Mouse (Mus musculus) kidney, embryonic 14.5 days (tissue): ENCODE data around the gene Amotl1. TPM values are rescaled to one million over a fixed set of nuclear protein-coding genes. Genes with fewer than 3 reads are reported as not detected.

Experiments used
- ATAC-seq: fragments of 200-750 bp; cut with Nextera tagmentation; 2 replicates; pipeline ENCODE4 v1.8.0; 2017; ENCODE audit warnings: moderate number of reproducible peaks, mild to moderate bottlenecking, moderate TSS enrichment, moderate library complexity; ENCODE audit not compliant: low FRiP score, low TSS enrichment
- H3K27ac ChIP-seq: fragments of 300-500 bp; sonication (generic); 2 replicates; pipeline ENCODE4 v1.5.1; 2014; ENCODE audit warnings: low read depth, mild to moderate bottlenecking, low read length, moderate library complexity, mixed read lengths
- H3K27me3 ChIP-seq: fragments of 300-500 bp; sonication (generic); 2 replicates; pipeline ENCODE4 v1.6.1; 2014; ENCODE audit warnings: mild to moderate bottlenecking, low read length; ENCODE audit not compliant: control insufficient read depth, insufficient read depth
- H3K36me3 ChIP-seq: fragments of 300-500 bp; sonication (generic); 2 replicates; pipeline ENCODE4 v1.6.1; 2014; ENCODE audit warnings: low read length, mixed read lengths; ENCODE audit not compliant: control insufficient read depth, insufficient read depth
- H3K4me1 ChIP-seq: fragments of 300-500 bp; sonication (generic); 2 replicates; pipeline ENCODE4 v1.6.1; 2014; ENCODE audit warnings: low read length, mixed read lengths; ENCODE audit not compliant: control insufficient read depth, insufficient read depth
- H3K4me2 ChIP-seq: fragments of 300-500 bp; sonication (generic); replicated peaks from 2 replicates; pipeline ENCODE4 v1.6.1; 2014; ENCODE audit warnings: low read depth, mild to moderate bottlenecking, low read length
- H3K4me3 ChIP-seq: fragments of 300-500 bp; sonication (generic); 2 replicates; pipeline ENCODE4 v1.5.1; 2014; ENCODE audit warnings: mild to moderate bottlenecking, low read length
- H3K9ac ChIP-seq: fragments of 300-500 bp; sonication (generic); 2 replicates; pipeline ENCODE4 v1.6.1; 2014; ENCODE audit warnings: low read depth, mild to moderate bottlenecking, low read length, moderate library complexity
- H3K9me3 ChIP-seq: fragments of 300-500 bp; sonication (generic); 2 replicates; pipeline ENCODE4 v1.6.1; 2016; ENCODE audit warnings: low read length; ENCODE audit not compliant: control insufficient read depth
- WGBS: fragments of 180-500 bp; shearing (Covaris S2); extraction: QIAGEN DNeasy Blood & Tissue Kit; methylation state at CpG from one replicate; pipeline ENCODE4 v1.1.7; 2014; 5-methylcytosine and 5-hydroxymethylcytosine counted together
- polyA plus RNA-seq: library from polyadenylated mRNA; unstranded; fragments of >200 nt; fragmentation: Nextera tagmentation; extraction: Ambion mirVana; gene quantifications from 2 replicates; pipeline ENCODE4 v1.2.1, GENCODE M21; 2014

The Amotl1 gene
- polyA plus RNA-seq, 1 experiment from 2014 or later: 32.9 TPM

DNA sequence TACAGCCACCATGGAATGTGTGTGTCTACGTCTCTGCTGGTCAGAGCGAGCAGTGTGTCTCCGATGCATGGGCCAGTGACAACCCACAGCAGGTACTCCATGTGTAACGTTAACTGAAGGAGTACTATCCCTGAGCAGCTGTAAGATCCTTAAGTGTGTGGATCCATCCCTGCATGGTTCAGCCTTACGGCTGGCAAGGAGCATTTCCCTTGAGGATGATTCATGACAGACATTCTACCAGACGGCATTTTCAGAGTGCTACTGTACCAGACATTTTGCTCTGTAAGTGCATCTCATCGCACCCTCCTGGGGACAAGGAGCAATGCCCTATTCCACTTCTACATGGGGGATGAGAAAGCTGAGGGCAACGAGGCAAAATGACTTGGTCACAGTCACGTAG is 84.9 kb downstream of the Amotl1 start:
- WGBS: 87% methylated on average over 9 of the region's 9 CpGs
- Histone ChIP-seq H3K27ac (no peak overlapping the region), H3K4me1 (no peaks in the 10 kb centered on the region), H3K9ac (no peak overlapping the region), H3K27me3 (no peaks in the 10 kb centered on the region), H3K4me3 (no peak overlapping the region), H3K9me3 (no peaks in the 10 kb centered on the region), H3K36me3 (peaks cover 92% of the 10 kb centered on the region), H3K4me2 (no peak overlapping the region)
- ATAC-seq: no peak

DNA sequence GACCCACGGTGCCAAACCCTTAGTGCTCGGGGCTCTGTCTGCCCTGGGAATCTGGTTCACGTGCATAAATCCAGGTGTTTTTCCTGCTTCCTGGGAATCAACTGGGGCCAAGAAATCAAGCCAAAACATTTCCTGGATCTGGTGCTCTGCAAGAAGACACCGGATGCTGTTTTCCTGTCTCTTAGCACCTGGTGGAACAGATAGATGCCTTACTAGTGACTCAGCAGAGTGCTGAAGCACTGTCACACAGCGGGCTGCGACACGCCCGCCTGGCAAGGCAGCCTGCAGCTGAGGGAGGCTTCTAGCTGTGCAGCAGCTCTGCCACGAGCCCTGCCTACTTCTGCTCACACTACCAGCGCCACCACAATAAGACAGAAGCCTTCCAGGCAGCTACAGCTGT is 85.4 kb downstream of the Amotl1 start:
- Histone ChIP-seq H3K4me2 (no peak overlapping the region), H3K27ac (no peak overlapping the region), H3K9ac (no peak overlapping the region), H3K9me3 (no peaks in the 10 kb centered on the region), H3K4me1 (no peaks in the 10 kb centered on the region), H3K4me3 (no peak overlapping the region), H3K36me3 (peaks cover 91% of the 10 kb centered on the region), H3K27me3 (no peaks in the 10 kb centered on the region)
- no peak for ATAC-seq
- WGBS: 76% methylated on average over 10 of the region's 10 CpGs

DNA sequence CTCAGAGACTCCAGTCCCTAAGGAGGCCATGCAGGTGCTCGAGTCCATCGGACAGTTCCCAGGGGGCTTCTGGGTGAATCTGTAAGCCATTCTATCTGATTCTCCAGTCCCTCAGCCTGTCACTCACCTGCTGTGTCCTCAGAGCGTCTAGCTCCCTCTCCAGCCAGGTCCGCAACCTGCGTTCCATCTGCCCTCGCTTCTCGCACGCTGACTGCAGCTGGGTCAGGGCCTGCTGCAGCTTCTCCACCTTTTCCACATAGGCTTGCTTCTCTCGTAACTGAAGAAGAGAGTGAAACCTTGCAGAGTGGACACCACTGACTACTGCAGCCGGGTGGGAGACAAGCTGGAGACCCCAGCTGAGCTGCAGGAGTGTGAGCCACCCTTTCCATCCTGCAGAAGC is 86.5 kb downstream of the Amotl1 start:
- no peaks in the 10 kb centered on the region for H3K9me3 ChIP-seq
- H3K36me3 ChIP-seq: peaks cover 91% of the 10 kb centered on the region
- no peak overlapping the region for H3K4me3 ChIP-seq
- H3K4me2 ChIP-seq: no peak overlapping the region
- H3K9ac ChIP-seq: no peak overlapping the region
- no peaks in the 10 kb centered on the region for H3K27me3 ChIP-seq
- H3K4me1 ChIP-seq: no peaks in the 10 kb centered on the region
- 93% methylated on average over 10 of the region's 10 CpGs for WGBS
- no peak for ATAC-seq
- H3K27ac ChIP-seq: no peak overlapping the region

DNA sequence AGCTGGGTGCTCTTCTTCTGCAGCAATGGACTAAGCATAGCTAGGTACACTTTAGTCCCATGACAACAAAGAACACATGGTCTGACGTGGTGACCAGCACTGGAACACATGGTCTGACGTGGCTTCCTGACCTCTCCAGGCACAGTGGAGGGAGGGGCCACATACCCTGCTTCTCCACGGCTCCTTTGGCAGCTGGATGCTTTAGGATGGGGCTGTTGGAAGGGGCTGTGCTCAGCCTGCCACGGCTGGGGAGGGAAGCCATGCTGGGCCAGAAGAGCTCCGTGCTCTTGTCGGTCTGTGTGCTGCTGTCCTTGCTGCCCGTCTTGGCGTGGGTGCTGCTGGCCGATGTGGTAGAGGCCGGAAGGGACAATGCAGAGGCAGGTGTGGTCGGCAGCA is 96.5 kb downstream of the Amotl1 start:
- H3K27me3 ChIP-seq: no peaks in the 10 kb centered on the region
- H3K27ac ChIP-seq: no peak overlapping the region
- no peak for ATAC-seq

DNA sequence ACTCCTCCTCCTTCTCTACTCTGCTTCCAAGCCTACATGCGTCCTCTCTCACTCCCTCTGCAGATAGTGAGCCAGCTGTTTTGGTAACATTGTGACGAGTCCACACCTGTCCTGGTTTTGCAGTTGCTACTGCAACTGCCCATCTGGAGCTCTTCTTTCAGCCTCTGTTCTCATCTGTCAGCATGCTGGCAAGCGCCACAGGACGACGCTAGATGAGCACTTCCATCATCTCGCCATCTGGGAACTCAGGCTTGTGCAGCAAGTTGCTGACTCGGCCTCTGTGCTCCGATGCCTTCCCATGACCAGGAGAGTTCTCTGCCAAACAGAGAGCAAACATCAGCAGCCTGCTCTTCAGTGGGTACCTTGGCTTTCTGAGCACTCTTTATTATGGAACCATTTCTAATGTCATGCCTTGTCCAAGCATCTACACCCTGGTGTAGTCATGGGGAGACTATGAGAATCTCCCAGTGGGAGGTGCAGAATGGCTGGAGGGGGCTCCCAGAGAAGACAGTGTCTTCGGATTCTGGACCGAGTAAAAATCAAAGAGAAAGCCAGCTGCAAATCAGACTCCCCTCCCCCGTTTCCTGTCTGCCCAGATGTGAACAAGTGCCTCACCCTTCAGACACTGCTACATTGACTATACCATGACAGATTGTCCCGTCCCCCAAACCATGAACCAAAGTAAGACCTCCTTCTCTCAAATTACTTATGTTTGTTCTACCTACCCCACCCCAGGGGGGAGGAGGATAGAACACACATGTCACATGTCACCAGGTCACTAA is 97.1 kb downstream of the Amotl1 start:
- no peak for ATAC-seq
- H3K27me3 ChIP-seq: no peaks in the 10 kb centered on the region
- H3K9ac ChIP-seq: no peak overlapping the region
- no peaks in the 10 kb centered on the region for H3K4me1 ChIP-seq
- no peak overlapping the region for H3K27ac ChIP-seq
- H3K4me2 ChIP-seq: no peak overlapping the region
- no peak overlapping the region for H3K4me3 ChIP-seq
- peaks cover 77% of the 10 kb centered on the region for H3K36me3 ChIP-seq
- H3K9me3 ChIP-seq: no peaks in the 10 kb centered on the region
- WGBS: 74% methylated on average over 12 of the region's 12 CpGs

More for the DNA sequence above, 96.5 kb downstream of the Amotl1 start:
- no peaks in the 10 kb centered on the region for H3K9me3 ChIP-seq
- 72% methylated on average over 11 of the region's 11 CpGs for WGBS
- no peak overlapping the region for H3K4me3 ChIP-seq
- H3K4me1 ChIP-seq: no peaks in the 10 kb centered on the region
- H3K36me3 ChIP-seq: peaks cover 77% of the 10 kb centered on the region
- no peak overlapping the region for H3K4me2 ChIP-seq
- no peak overlapping the region for H3K9ac ChIP-seq

DNA sequence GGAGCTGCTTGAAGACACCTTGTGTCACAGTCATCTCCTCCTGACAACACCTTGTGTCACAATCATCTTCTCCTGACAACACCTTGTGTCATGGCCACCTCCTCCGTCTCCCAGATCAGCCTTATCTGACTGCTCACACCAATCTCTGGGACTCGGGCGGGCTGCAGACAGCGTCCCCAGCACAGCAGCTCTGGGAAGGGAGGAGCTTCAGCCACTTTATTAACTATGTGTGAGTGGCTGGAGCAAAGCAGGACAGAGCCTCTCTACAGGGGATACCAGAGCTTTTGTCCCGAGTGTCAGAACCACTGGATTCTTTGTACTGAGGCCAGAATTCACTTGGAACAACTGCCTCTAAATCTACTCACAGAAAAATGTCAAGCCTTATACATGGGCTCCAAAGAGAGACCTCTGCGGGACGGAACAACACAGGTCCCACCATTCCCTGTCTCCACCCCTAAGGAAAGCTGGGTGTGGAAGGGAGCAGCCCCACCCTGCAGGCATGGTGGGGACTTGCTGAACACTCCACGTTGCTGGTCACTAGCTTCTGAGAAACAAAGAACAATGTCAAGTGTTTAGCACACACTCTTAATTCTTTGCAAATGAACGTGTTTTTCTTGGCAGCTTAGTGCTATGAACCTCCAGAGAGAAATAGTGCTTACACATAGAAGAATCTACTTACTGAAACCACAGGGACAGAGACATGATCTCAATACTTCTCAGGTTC is 100.7 kb downstream of the Amotl1 start:
- no peak overlapping the region for H3K27ac ChIP-seq

DNA sequence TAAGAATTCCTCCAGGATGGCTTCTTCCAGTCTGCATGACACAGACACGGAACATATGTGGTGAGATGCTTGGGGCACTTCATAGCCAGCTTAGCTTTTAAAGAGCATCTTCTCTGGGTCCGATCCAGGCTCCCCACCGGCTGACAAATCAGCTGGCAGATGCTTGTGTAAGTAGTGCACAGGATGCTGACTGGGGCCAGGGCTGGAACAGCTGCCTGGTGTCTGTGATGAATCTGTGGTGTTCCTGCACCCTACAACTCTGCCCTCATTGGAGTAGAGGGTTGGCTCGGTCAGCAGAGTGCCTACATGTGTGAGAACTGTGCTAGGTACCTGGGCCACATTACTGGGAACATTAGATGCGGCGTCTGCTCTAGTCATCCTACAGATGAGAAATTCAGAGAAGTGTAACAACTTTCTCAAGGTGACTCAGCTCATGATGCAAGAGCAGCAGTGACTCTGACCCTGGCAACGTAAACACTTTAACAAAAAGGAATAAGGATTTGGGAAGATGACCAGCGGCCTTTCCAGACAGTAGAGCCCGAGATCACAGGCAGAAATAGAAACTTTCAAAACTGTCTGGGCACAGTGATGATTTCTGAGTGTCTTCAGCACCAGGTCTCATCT is 109.9 kb downstream of the Amotl1 start:
- no peak overlapping the region for H3K27ac ChIP-seq

More for the DNA sequence above, 100.7 kb downstream of the Amotl1 start:
- H3K4me3 ChIP-seq: no peak overlapping the region
- no peak overlapping the region for H3K9ac ChIP-seq
- no peaks in the 10 kb centered on the region for H3K9me3 ChIP-seq
- no peaks in the 10 kb centered on the region for H3K4me1 ChIP-seq
- H3K27me3 ChIP-seq: no peaks in the 10 kb centered on the region
- peaks cover 70% of the 10 kb centered on the region for H3K36me3 ChIP-seq
- peak; percentile 54; the same call in 1 of the 2 replicates for ATAC-seq
- WGBS: 68% methylated on average over 9 of the region's 9 CpGs
- H3K4me2 ChIP-seq: no peak overlapping the region; the same call in 1 of the 2 replicates

DNA sequence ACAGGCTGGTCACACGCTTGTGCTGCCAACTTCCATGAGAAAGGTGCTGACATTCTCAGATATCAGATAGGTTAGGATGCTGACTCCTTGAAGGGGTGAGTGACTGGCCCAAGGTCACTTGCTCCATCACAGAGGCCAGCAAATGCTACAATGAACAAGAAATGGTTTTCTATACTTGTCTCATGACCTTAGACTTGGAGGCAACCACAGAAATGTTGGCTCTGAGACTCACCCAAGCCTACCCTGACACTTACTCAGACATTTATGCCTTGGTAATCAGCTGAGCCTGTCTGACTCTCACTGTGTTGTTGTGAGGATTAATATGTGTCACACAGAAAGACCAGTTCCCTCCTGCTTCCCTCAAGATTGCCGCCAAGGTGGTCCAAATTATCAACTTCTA is 111.2 kb downstream of the Amotl1 start:
- Histone ChIP-seq H3K27me3 (no peaks in the 10 kb centered on the region), H3K36me3 (0 out of 2 replicates have a peak, but pooled peaks cover 1% of the 10 kb centered on the region), H3K9me3 (no peaks in the 10 kb centered on the region), H3K4me2 (no peak overlapping the region), H3K4me1 (no peaks in the 10 kb centered on the region), H3K27ac (no peak overlapping the region), H3K9ac (no peak overlapping the region), H3K4me3 (no peak overlapping the region)
- WGBS: 91% methylated on average over 2 of the region's 2 CpGs
- ATAC-seq: no peak

More for the DNA sequence above, 109.9 kb downstream of the Amotl1 start:
- no peak overlapping the region for H3K9ac ChIP-seq
- H3K4me3 ChIP-seq: no peak overlapping the region
- no peaks in the 10 kb centered on the region for H3K4me1 ChIP-seq
- H3K27me3 ChIP-seq: no peaks in the 10 kb centered on the region
- peaks cover 5% of the 10 kb centered on the region; the same call in 1 of the 2 replicates for H3K36me3 ChIP-seq
- H3K4me2 ChIP-seq: no peak overlapping the region
- 90% methylated on average over 9 of the region's 9 CpGs for WGBS
- H3K9me3 ChIP-seq: no peaks in the 10 kb centered on the region
- no peak for ATAC-seq

DNA sequence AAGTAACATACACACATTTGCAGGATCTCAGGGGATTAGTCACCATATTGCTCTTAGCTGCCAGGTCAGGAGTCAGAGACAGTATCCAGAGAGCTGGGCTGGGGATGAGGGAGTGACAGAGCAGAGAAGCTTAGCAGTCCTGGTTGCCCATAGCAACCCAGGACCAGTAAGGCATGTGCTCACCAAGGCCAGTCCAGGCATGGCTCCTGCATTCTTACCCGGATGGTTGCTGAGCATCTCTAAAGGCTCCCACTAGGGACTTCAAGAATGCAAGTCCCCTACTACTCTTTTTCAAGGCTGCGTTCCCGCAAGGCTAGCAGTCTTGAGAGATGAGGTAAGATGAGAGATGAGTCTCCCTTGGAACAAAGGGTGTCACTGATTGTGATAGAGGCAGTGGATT is 112.6 kb downstream of the Amotl1 start:
- H3K27me3 ChIP-seq: no peaks in the 10 kb centered on the region
- no peak overlapping the region for H3K4me3 ChIP-seq
- 78% methylated on average over 3 of the region's 3 CpGs for WGBS
- no peaks in the 10 kb centered on the region for H3K36me3 ChIP-seq
- no peaks in the 10 kb centered on the region for H3K4me1 ChIP-seq
- H3K4me2 ChIP-seq: no peak overlapping the region
- no peaks in the 10 kb centered on the region for H3K9me3 ChIP-seq
- H3K9ac ChIP-seq: no peak overlapping the region
- H3K27ac ChIP-seq: no peak overlapping the region
- no peak for ATAC-seq
